Mouse (Mus musculus): ENCODE measurements around the gene Arhgap42. TPM values are rescaled to one million over a fixed set of nuclear protein-coding genes. Genes with fewer than 3 reads are reported as not detected.

Gene Arhgap42
- polyA plus RNA-seq, 1 experiment from 2014 or later = 13.9 TPM

GRCm38 (mm10) chr9:9173091-9173490 lies 65.8 kb downstream of the Arhgap42 start:
- H3K4me2 ChIP-seq = no peak overlapping the region
- no peaks in the 10 kb centered on the region for H3K4me1 ChIP-seq (replicated peaks)
- H3K4me3 ChIP-seq = no peak overlapping the region
- no peaks in the 10 kb centered on the region for H3K9me3 ChIP-seq (replicated peaks)
- no peaks in the 10 kb centered on the region for H3K36me3 ChIP-seq
- no peak for ATAC-seq (replicated peaks; ENCODE audit: insufficient number of reproducible peaks, insufficient read depth, low FRiP score, low read depth)
- no peak overlapping the region for H3K27ac ChIP-seq
- 61% methylated on average over 1 of the region's 1 CpGs for WGBS
- no peak overlapping the region for H3K9ac ChIP-seq
- H3K27me3 ChIP-seq = no peaks in the 10 kb centered on the region

GRCm38 (mm10) chr9:9171146-9171816 lies 67.6 kb downstream of the Arhgap42 start:
- H3K9ac ChIP-seq = no peak overlapping the region
- H3K4me1 ChIP-seq (replicated peaks) = no peaks in the 10 kb centered on the region
- 71% methylated on average over 5 of the region's 5 CpGs for WGBS
- no peaks in the 10 kb centered on the region for H3K27me3 ChIP-seq
- ATAC-seq (replicated peaks; ENCODE audit: insufficient number of reproducible peaks, insufficient read depth, low FRiP score, low read depth) = no peak
- H3K4me2 ChIP-seq = no peak overlapping the region
- H3K4me3 ChIP-seq = no peak overlapping the region
- no peaks in the 10 kb centered on the region for H3K9me3 ChIP-seq (replicated peaks)
- H3K27ac ChIP-seq = no peak overlapping the region
- H3K36me3 ChIP-seq = no peaks in the 10 kb centered on the region

DNA sequence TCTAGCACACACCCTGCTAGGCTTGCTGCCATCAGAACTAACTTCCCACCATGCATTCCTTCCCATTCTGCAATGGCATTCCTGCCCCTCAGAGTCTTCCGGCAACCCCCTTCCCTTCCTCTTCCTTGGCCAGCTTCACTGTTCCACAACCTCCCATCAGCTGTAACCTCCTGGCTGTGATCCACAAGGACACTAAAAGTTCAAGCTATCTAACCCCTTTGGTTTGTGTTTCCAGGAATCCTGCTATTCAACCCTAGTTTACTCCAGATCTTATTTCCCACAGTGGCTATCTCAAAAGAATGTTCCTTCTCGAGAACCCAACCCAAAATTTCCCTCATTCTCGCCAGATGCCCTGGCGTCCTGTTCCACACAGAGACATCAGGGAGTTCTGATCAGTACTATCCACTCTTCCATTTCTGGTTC lies 73.2 kb downstream of the Arhgap42 start:
- Histone ChIP-seq H3K4me2 (no peak overlapping the region), H3K27me3 (no peaks in the 10 kb centered on the region), H3K9ac (no peak overlapping the region), H3K36me3 (no peaks in the 10 kb centered on the region), H3K27ac (peak overlapping the region; percentile 11; the same call in 1 of the 2 replicates), H3K4me3 (no peak overlapping the region), H3K9me3 (replicated peaks) (no peaks in the 10 kb centered on the region), H3K4me1 (replicated peaks) (0 out of 2 replicates have a peak, but pooled peaks cover 5% of the 10 kb centered on the region)
- ATAC-seq (replicated peaks; ENCODE audit: insufficient number of reproducible peaks, insufficient read depth, low FRiP score, low read depth) = peak; percentile 67
- WGBS = 51% methylated on average over 4 of the region's 4 CpGs

DNA sequence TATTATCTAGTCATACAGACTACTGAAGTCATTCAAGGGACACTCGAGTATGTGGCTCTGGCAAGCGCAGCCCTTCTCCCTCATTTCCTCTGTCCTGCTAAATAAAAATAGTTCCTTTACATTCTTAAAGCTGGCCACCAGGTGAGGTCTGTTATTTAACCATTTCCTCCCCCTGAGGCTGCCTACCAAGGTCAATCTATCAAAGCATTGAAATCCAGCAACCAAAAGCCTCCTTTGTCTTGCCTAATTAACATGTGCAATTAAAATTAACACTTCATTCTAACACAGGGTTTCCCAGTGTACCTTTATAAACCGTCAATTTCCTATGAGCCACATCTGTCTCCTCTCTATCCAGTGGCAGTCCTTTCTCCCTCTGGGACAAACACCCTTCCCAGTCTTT lies 78.2 kb downstream of the Arhgap42 start:
- no peaks in the 10 kb centered on the region for H3K27me3 ChIP-seq
- H3K9ac ChIP-seq = no peak overlapping the region
- H3K4me1 ChIP-seq (replicated peaks) = 0 out of 2 replicates have a peak, but pooled peaks cover 5% of the 10 kb centered on the region
- H3K36me3 ChIP-seq = no peaks in the 10 kb centered on the region
- 30% methylated on average over 3 of the region's 3 CpGs for WGBS
- H3K4me3 ChIP-seq = no peak overlapping the region
- no peak overlapping the region for H3K4me2 ChIP-seq
- no peaks in the 10 kb centered on the region for H3K9me3 ChIP-seq (replicated peaks)
- ATAC-seq (replicated peaks; ENCODE audit: insufficient number of reproducible peaks, insufficient read depth, low FRiP score, low read depth) = no peak
- H3K27ac ChIP-seq = no peak overlapping the region

- 81% methylated on average over 3 of the region's 3 CpGs for WGBS
- no peak for ATAC-seq (replicated peaks; ENCODE audit: insufficient number of reproducible peaks, insufficient read depth, low FRiP score, low read depth)
- H3K4me2 ChIP-seq = no peak overlapping the region
- H3K9ac ChIP-seq = no peak overlapping the region
- H3K4me1 ChIP-seq (replicated peaks) = no peaks in the 10 kb centered on the region
- H3K4me3 ChIP-seq = no peak overlapping the region
- H3K27ac ChIP-seq = no peak overlapping the region
- H3K36me3 ChIP-seq = no peaks in the 10 kb centered on the region
- no peaks in the 10 kb centered on the region for H3K9me3 ChIP-seq (replicated peaks)
- no peaks in the 10 kb centered on the region for H3K27me3 ChIP-seq
Observed at GRCm38 (mm10) chr9:9158241-9158640, 80.7 kb downstream of the Arhgap42 start.

DNA sequence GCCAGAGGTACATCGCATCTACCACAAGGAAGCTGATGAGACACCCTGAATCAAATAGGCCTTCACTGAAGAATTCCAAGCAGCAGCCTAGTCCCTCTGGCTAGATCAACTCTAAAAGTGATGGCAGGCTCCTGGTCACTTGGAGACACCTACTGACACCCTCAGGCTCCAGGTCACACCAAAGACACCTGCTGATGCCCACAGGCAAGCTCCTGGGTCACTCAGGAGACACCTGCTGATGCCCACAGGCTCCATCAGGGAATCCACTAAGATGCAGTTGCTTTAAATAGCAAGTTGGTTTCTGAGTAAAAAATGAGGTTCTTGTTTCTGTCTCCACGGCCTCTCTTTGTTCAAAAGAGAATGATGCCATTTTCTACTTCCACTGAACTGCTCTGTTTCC lies 81.5 kb downstream of the Arhgap42 start:
- Histone ChIP-seq H3K27ac (no peak overlapping the region), H3K9me3 (replicated peaks) (no peaks in the 10 kb centered on the region), H3K4me2 (no peak overlapping the region), H3K36me3 (no peaks in the 10 kb centered on the region), H3K4me1 (replicated peaks) (no peaks in the 10 kb centered on the region), H3K4me3 (no peak overlapping the region), H3K27me3 (no peaks in the 10 kb centered on the region), H3K9ac (no peak overlapping the region)
- ATAC-seq (replicated peaks; ENCODE audit: insufficient number of reproducible peaks, insufficient read depth, low FRiP score, low read depth) = no peak
- WGBS = 81% methylated on average over 2 of the region's 2 CpGs

- H3K4me3 ChIP-seq = no peak overlapping the region
- WGBS = 84% methylated on average over 3 of the region's 3 CpGs
- no peak overlapping the region for H3K9ac ChIP-seq
- no peak overlapping the region for H3K27ac ChIP-seq
- no peak overlapping the region for H3K4me2 ChIP-seq
- ATAC-seq (replicated peaks; ENCODE audit: insufficient number of reproducible peaks, insufficient read depth, low FRiP score, low read depth) = no peak
- H3K9me3 ChIP-seq (replicated peaks) = no peaks in the 10 kb centered on the region
- H3K36me3 ChIP-seq = no peaks in the 10 kb centered on the region
- no peaks in the 10 kb centered on the region for H3K27me3 ChIP-seq
- H3K4me1 ChIP-seq (replicated peaks) = no peaks in the 10 kb centered on the region
Observed at GRCm38 (mm10) chr9:9154636-9155035, 84.3 kb downstream of the Arhgap42 start.

- H3K36me3 ChIP-seq = no peaks in the 10 kb centered on the region
- H3K9me3 ChIP-seq (replicated peaks) = no peaks in the 10 kb centered on the region
- no peak for ATAC-seq (replicated peaks; ENCODE audit: insufficient number of reproducible peaks, insufficient read depth, low FRiP score, low read depth)
- no peaks in the 10 kb centered on the region for H3K27me3 ChIP-seq
- H3K4me3 ChIP-seq = no peak overlapping the region
- H3K27ac ChIP-seq = no peak overlapping the region
- H3K4me1 ChIP-seq (replicated peaks) = no peaks in the 10 kb centered on the region; the same call in 1 of the 2 replicates
- WGBS = 89% methylated on average over 7 of the region's 7 CpGs
- no peak overlapping the region for H3K9ac ChIP-seq
- no peak overlapping the region for H3K4me2 ChIP-seq
Observed at GRCm38 (mm10) chr9:9144301-9145121, 94.4 kb downstream of the Arhgap42 start.

GRCm38 (mm10) chr9:9143102-9143501 lies 95.8 kb downstream of the Arhgap42 start:
- H3K27ac ChIP-seq = no peak overlapping the region
- no peaks in the 10 kb centered on the region for H3K27me3 ChIP-seq
- no peaks in the 10 kb centered on the region for H3K9me3 ChIP-seq (replicated peaks)
- no peak for ATAC-seq (replicated peaks; ENCODE audit: insufficient number of reproducible peaks, insufficient read depth, low FRiP score, low read depth)
- H3K36me3 ChIP-seq = no peaks in the 10 kb centered on the region
- WGBS = 70% methylated on average over 5 of the region's 5 CpGs
- H3K9ac ChIP-seq = no peak overlapping the region
- no peak overlapping the region for H3K4me2 ChIP-seq
- H3K4me3 ChIP-seq = no peak overlapping the region
- no peaks in the 10 kb centered on the region for H3K4me1 ChIP-seq (replicated peaks)

DNA sequence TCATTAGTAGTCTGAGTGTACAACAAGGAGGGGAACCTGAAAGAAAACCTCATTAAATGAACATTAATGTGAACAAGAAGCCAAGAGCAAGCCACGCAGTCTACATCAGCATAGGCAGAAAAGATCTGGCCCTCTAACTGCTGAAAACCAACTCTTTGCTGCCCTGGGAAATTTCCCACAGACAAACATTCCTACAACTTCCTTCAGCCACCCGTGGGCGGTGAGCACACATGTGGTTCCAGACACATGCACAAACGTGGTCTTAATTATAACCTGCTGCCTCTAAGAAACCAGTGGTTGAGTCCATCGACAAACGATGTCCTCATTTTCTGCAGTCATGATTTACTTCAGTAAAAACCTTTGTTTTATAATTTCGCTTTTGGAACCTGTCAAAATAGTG lies 96.3 kb downstream of the Arhgap42 start:
- Histone ChIP-seq H3K27ac (no peak overlapping the region), H3K4me1 (replicated peaks) (no peaks in the 10 kb centered on the region), H3K9me3 (replicated peaks) (no peaks in the 10 kb centered on the region), H3K4me2 (no peak overlapping the region), H3K4me3 (no peak overlapping the region), H3K27me3 (no peaks in the 10 kb centered on the region), H3K9ac (no peak overlapping the region), H3K36me3 (no peaks in the 10 kb centered on the region)
- whole genome bisulfite sequencing = 73% methylated on average over 7 of the region's 7 CpGs
- no peak for ATAC-seq (replicated peaks; ENCODE audit: insufficient number of reproducible peaks, insufficient read depth, low FRiP score, low read depth)

DNA sequence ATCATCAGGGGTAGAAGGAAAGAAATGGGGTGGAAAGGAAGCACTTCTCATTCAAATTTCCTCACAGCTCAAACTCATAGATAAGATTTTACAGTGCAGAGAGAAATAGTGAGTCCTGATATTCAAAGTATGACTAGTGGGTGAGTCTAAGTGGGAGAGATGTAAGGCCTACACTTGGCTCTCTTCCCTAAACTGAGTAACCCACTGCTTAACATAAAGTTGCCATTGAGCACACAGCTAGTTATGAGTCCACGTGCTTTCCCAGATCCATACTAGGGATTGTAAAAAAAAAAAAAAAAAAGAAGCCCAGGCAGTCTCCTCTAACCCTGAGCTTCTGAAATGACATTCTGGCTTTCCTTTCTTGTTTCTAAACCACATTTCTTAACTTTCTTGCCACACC lies 96.8 kb downstream of the Arhgap42 start:
- WGBS = 54% methylated on average over 1 of the region's 1 CpGs
- no peak for ATAC-seq (replicated peaks; ENCODE audit: insufficient number of reproducible peaks, insufficient read depth, low FRiP score, low read depth)

More for the DNA sequence above, 96.8 kb downstream of the Arhgap42 start:
- Histone ChIP-seq H3K27me3 (no peaks in the 10 kb centered on the region), H3K4me3 (no peak overlapping the region), H3K9ac (no peak overlapping the region), H3K4me2 (no peak overlapping the region), H3K36me3 (no peaks in the 10 kb centered on the region), H3K9me3 (replicated peaks) (no peaks in the 10 kb centered on the region), H3K4me1 (replicated peaks) (no peaks in the 10 kb centered on the region), H3K27ac (no peak overlapping the region)

Measured in heart, embryonic 15.5 days (tissue).